Mouse (Mus musculus) ES-E14 (cell line): ENCODE results near the gene Camkk1.

Experiments used
- CHD2 ChIP-seq: IDR thresholded peaks from 2 replicates; pipeline ENCODE4 v1.6.1; 2014; ENCODE audit warnings: mild to moderate bottlenecking, low read depth, low read length, inconsistent platforms
- HCFC1 ChIP-seq: IDR thresholded peaks from 2 replicates; pipeline ENCODE4 v1.6.1; 2012; ENCODE audit warnings: low read length, inconsistent platforms, borderline replicate concordance; ENCODE audit not compliant: insufficient read depth
- MAFK ChIP-seq: IDR thresholded peaks from 2 replicates; pipeline ENCODE4 v1.6.1; 2014; ENCODE audit warnings: mild to moderate bottlenecking, low read depth, low read length, inconsistent platforms; ENCODE audit not compliant: insufficient read depth
- ZC3H11A ChIP-seq: IDR thresholded peaks from 2 replicates; pipeline ENCODE4 v1.6.1; 2012; ENCODE audit warnings: low read depth, mild to moderate bottlenecking, inconsistent platforms, low read length, borderline replicate concordance
- ZNF384 ChIP-seq: IDR thresholded peaks from 2 replicates; pipeline ENCODE4 v1.6.1; 2012; ENCODE audit warnings: low read depth, low read length, inconsistent platforms

DNA sequence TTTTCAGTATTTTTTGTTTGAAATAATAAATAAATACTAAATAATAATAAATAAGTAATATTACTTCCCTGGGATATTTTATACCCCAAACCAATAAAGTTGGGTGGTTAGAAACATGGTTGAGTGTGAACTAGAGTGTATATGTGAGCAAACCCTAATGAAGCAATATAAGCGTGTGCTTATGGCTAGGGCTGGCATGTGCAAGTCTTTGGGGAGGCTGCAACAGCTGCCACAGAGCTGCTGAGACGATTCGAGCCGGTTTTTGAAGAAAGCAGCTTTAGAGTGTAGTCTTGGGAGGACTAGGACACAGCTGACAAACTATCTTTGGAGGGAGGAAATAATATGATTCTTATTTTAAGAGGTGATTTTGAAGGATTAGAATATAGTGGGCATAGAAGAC, 57.5 kb downstream of the Camkk1 start:
- no peak for TF ChIP-seq CHD2
- no peak for TF ChIP-seq MAFK
- no peak for TF ChIP-seq ZC3H11A
- no peak for TF ChIP-seq ZNF384
- no peak for TF ChIP-seq HCFC1
